In genomic region chr17:74432631-74433030, GRCm38 (mm10) we compare ENCODE assay signal across 16 mouse cellular contexts.
"Had no signal": no experiment of that assay in that cellular context is flagged by ENCODE, and none has a peak within 500 bp of the region (broad histone marks: within the 10 kb centered on the region; RNA-seq: fewer than 3 reads in every experiment).

No protein-coding gene starts in this region.

- H3K9ac ChIP-seq: lung, embryonic 15.5 days; midbrain, embryonic 13.5 days; midbrain, embryonic 15.5 days; neural tube, embryonic 12.5 days; stomach, embryonic 15.5 days had no signal

- DNase-seq: lung, adult 2 months; lung, postnatal 14 days; lung, postnatal 36 days; right cerebral cortex, postnatal 14 days; thymus, adult 2 months; thymus, postnatal 25 days; thymus, postnatal 4 days had no signal

- H3K27ac ChIP-seq: lung, embryonic 15.5 days; midbrain, embryonic 13.5 days; midbrain, embryonic 15.5 days; neural tube, embryonic 12.5 days; stomach, embryonic 15.5 days; stomach, postnatal 0 days had no signal

- H3K36me3 ChIP-seq: lung, embryonic 15.5 days; midbrain, embryonic 15.5 days had no signal

- H3K27me3 ChIP-seq: lung, embryonic 15.5 days; megakaryocyte, embryonic 14.5 days; midbrain, embryonic 13.5 days; midbrain, embryonic 15.5 days; neural tube, embryonic 12.5 days; stomach, embryonic 15.5 days had no signal

- ATAC-seq: lung, postnatal 0 days; midbrain, embryonic 13.5 days; midbrain, embryonic 15.5 days had no signal

- H3K4me2 ChIP-seq: lung, embryonic 15.5 days; midbrain, embryonic 11.5 days; midbrain, embryonic 13.5 days; midbrain, embryonic 15.5 days; neural tube, embryonic 12.5 days; stomach, embryonic 15.5 days had no signal

- H3K4me3 ChIP-seq: lung, embryonic 15.5 days; megakaryocyte, embryonic 14.5 days; midbrain, embryonic 13.5 days; midbrain, embryonic 15.5 days; neural tube, embryonic 12.5 days; stomach, embryonic 15.5 days had no signal

- H3K9me3 ChIP-seq: lung, embryonic 15.5 days; megakaryocyte, embryonic 14.5 days; midbrain, embryonic 13.5 days; midbrain, embryonic 15.5 days; neural tube, embryonic 12.5 days; stomach, embryonic 15.5 days had no signal

- H3K4me1 ChIP-seq: lung, embryonic 15.5 days; midbrain, embryonic 13.5 days; midbrain, embryonic 15.5 days; neural tube, embryonic 12.5 days; stomach, embryonic 15.5 days had no signal
